Mouse (Mus musculus): Measurements from ENCODE around the gene Lfng. TPM values are rescaled to one million over a fixed set of nuclear protein-coding genes. Genes with fewer than 3 reads are reported as not detected.

The Lfng gene
- total and polyA plus RNA-seq, 3 experiments = not detected

DNA sequence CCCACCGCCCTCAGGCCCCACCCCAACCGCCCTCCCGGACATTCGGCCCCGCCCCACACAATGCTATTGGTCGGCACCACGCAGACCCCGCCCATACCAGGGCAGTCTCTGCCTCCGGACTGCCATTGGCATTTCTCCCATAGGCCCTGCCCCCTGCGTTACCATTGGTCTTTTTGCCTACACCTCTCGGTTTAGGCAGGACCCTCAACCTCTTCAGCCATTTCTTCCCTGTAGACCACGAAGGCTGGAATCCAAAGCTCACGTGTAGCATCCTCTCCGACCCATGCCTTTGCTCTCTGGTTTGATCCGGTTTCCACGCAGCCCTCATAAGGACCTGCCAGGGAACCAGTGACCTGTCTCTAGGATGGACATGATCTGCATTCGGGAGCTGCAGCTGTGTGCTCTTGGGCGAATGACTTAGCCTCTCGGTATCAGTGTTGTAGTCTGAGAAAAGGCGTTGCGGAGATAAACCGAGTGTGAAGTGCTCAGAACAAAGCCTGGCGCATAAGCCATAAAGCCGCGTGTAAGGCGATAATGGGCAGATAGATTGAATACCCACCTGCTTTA is 42.1 kb downstream of the Lfng start:
- no peaks in the 10 kb centered on the region for H3K79me2 ChIP-seq (replicated peaks; ENCODE audit: control insufficient read depth, extremely low read depth, insufficient read depth, poor library complexity, severe bottlenecking)
- dilution Hi-C loops (cut with MboI; ENCODE audit: extremely low pct_ligation_motif_present, extremely low pct_unique_long_range_greater_than_20kb, low sequenced_read_pairs) (no loop called here), in situ Hi-C loops (cut with MboI; ENCODE audit: low pct_ligation_motif_present, low pct_unique_long_range_greater_than_20kb, low sequenced_read_pairs) (no loop called here)
- no peaks in the 10 kb centered on the region for H3K9me3 ChIP-seq (replicated peaks; ENCODE audit: low read length)
- H3K36me3 ChIP-seq (replicated peaks in 1 of 2; ENCODE audit: control insufficient read depth in 1 of 2, insufficient read depth in 1 of 2, low read length in 1 of 2) = no peaks in the 10 kb centered on the region
- H3K4me3 ChIP-seq (replicated peaks in 1 of 3; ENCODE audit: low read depth in 2 of 3, low read length in 2 of 3, poor library complexity in 1 of 3) = no peak overlapping the region
- no peak for TF ChIP-seq UBTF (IDR thresholded peaks at IDR 0.05; ENCODE audit: low read depth, low read length)
- no peak; the same call in 1 of the 2 replicates for TF ChIP-seq HCFC1 (IDR thresholded peaks at IDR 0.05; ENCODE audit: low read depth, low read length)
- no peak for TF ChIP-seq KAT2A (IDR thresholded peaks at IDR 0.05; ENCODE audit: insufficient replicate concordance, low read length)
- no peak for TF ChIP-seq SIN3A (IDR thresholded peaks at IDR 0.05; ENCODE audit: low read length)
- no peak for TF ChIP-seq MAZ (IDR thresholded peaks at IDR 0.05; ENCODE audit: low read depth, low read length)
- TF ChIP-seq POLR2A (IDR thresholded peaks at IDR 0.05; ENCODE audit: low read depth, low read length) = 0 out of 2 replicates have a peak, but pooled peaks have one; percentile 36
- no peak for TF ChIP-seq JUN (IDR thresholded peaks at IDR 0.05; ENCODE audit: insufficient read depth, low read depth, low read length)
- no peak for TF ChIP-seq USF2 (conservative IDR thresholded peaks at IDR 0.05; ENCODE audit: low read depth, low read length)
- peak; percentile 61; the same call in 1 of the 2 replicates for TF ChIP-seq MAX (IDR thresholded peaks at IDR 0.05; ENCODE audit: low read length)
- TF ChIP-seq ELF1 (IDR thresholded peaks at IDR 0.05; ENCODE audit: low read depth, low read length) = peak; percentile 39; the same call in 1 of the 2 replicates
- TF ChIP-seq SMC3 (IDR thresholded peaks at IDR 0.05; ENCODE audit: low read depth, low read length) = no peak
- TF ChIP-seq USF1 (IDR thresholded peaks at IDR 0.05; ENCODE audit: low read depth, low read length) = no peak
- no peak for TF ChIP-seq BHLHE40 (IDR thresholded peaks at IDR 0.05; ENCODE audit: low read depth, low read length)
- TF ChIP-seq ZKSCAN1 (IDR thresholded peaks at IDR 0.05; ENCODE audit: borderline replicate concordance, low read depth, low read length) = no peak
- H3K4me2 ChIP-seq (ENCODE audit: insufficient read depth, low read depth, poor library complexity, severe bottlenecking) = no peak overlapping the region
- no peak overlapping the region for H3K9ac ChIP-seq (ENCODE audit: insufficient read depth, low read depth)
- H3K27ac ChIP-seq (ENCODE audit: insufficient read depth, low read depth) = no peak overlapping the region
- peak; percentile 94 for DNase-seq (ENCODE audit: extremely low read depth)
- peaks cover 6 to 20% of the 10 kb centered on the region in 2 experiments for H3K4me1 ChIP-seq (ENCODE audit: control insufficient read depth in 1 of 2, insufficient read depth in 2 of 2)
- H3K27me3 ChIP-seq (replicated peaks) = peaks cover 29% of the 10 kb centered on the region

DNA sequence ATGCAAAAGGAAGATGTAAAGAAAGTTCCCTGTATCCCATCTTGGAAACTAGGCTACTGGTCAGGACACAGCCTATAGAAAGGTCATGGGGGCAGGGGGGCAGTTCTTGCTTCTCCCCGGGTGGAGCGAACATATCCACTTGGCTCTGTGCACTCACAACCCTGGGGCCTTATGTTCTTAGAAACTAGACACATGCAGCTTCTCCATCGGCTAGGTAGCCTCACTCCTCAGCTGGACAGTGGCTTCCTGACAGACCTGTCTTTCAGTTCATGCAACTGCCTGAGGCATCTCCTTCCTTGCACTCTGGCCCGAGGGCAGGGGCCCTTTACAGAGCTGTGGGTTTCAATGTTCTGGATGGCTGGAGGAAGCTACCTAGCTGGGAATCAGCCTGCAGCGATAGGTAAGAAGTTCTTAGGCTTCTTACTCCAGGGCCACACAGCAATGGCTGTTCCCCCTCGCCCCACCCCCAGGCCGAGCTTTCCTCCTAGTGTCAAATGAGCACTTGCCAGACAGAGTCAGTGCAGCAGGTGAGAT is 42.8 kb downstream of the Lfng start:
- Histone ChIP-seq H3K36me3 (replicated peaks in 1 of 2; ENCODE audit: control insufficient read depth in 1 of 2, insufficient read depth in 1 of 2, low read length in 1 of 2) (no peaks in the 10 kb centered on the region), H3K4me1 (ENCODE audit: control insufficient read depth in 1 of 2, insufficient read depth in 2 of 2) (peaks cover 6 to 20% of the 10 kb centered on the region in 2 experiments), H3K27me3 (replicated peaks) (peaks cover 31% of the 10 kb centered on the region), H3K27ac (ENCODE audit: insufficient read depth, low read depth) (no peak overlapping the region), H3K9me3 (replicated peaks; ENCODE audit: low read length) (no peaks in the 10 kb centered on the region), H3K4me2 (ENCODE audit: insufficient read depth, low read depth, poor library complexity, severe bottlenecking) (no peak overlapping the region), H3K9ac (ENCODE audit: insufficient read depth, low read depth) (no peak overlapping the region), H3K4me3 (replicated peaks in 1 of 3; ENCODE audit: low read depth in 2 of 3, low read length in 2 of 3, poor library complexity in 1 of 3) (no peak overlapping the region), H3K79me2 (replicated peaks; ENCODE audit: control insufficient read depth, extremely low read depth, insufficient read depth, poor library complexity, severe bottlenecking) (no peaks in the 10 kb centered on the region)
- dilution Hi-C loops (cut with MboI; ENCODE audit: extremely low pct_ligation_motif_present, extremely low pct_unique_long_range_greater_than_20kb, low sequenced_read_pairs) = no loop called here
- no peak for TF ChIP-seq PAX5 (IDR thresholded peaks at IDR 0.05; ENCODE audit: low read length)
- TF ChIP-seq E2F4 (IDR thresholded peaks at IDR 0.05; ENCODE audit: insufficient replicate concordance, low read depth, low read length) = no peak
- TF ChIP-seq SMC3 (IDR thresholded peaks at IDR 0.05; ENCODE audit: low read depth, low read length) = no peak
- no peak for TF ChIP-seq RAD21 (IDR thresholded peaks at IDR 0.05; ENCODE audit: low read depth, low read length)
- TF ChIP-seq POLR2AphosphoS2 (IDR thresholded peaks at IDR 0.05; ENCODE audit: low read depth, low read length) = no peak
- no peak for TF ChIP-seq MAZ (IDR thresholded peaks at IDR 0.05; ENCODE audit: low read depth, low read length)
- TF ChIP-seq MXI1 (IDR thresholded peaks at IDR 0.05; ENCODE audit: low read depth, low read length) = no peak
- no peak for TF ChIP-seq UBTF (IDR thresholded peaks at IDR 0.05; ENCODE audit: low read depth, low read length)
- TF ChIP-seq MYC (IDR thresholded peaks at IDR 0.05; ENCODE audit: low read depth, low read length) = no peak
- no peak for TF ChIP-seq TCF12 (IDR thresholded peaks at IDR 0.05; ENCODE audit: low read depth, low read length)
- no peak for TF ChIP-seq ZC3H11A (IDR thresholded peaks at IDR 0.05; ENCODE audit: low read depth, low read length)
- TF ChIP-seq CTCF (conservative IDR thresholded peaks at IDR 0.05 in 1 of 2, IDR thresholded peaks at IDR 0.05 in 1 of 2; ENCODE audit: low read depth in 2 of 2, low read length in 2 of 2) = no peak
- no peak for TF ChIP-seq NRF1 (IDR thresholded peaks at IDR 0.05; ENCODE audit: low read depth, low read length)
- TF ChIP-seq NELFE (IDR thresholded peaks at IDR 0.05; ENCODE audit: low read depth, low read length) = no peak
- TF ChIP-seq ETS1 (conservative IDR thresholded peaks at IDR 0.05; ENCODE audit: low read depth, low read length) = no peak
- no peak for TF ChIP-seq JUND (conservative IDR thresholded peaks at IDR 0.05; ENCODE audit: low read depth, low read length)
- no peak for TF ChIP-seq ZKSCAN1 (IDR thresholded peaks at IDR 0.05; ENCODE audit: borderline replicate concordance, low read depth, low read length)
- no peak for DNase-seq (ENCODE audit: extremely low read depth)
- in situ Hi-C loops (cut with MboI; ENCODE audit: low pct_ligation_motif_present, low pct_unique_long_range_greater_than_20kb, low sequenced_read_pairs) = no loop called here

Measured in CH12.LX (cell line).